Mouse (Mus musculus) kidney, adult 11 months (tissue): ENCODE data around the gene Fam162a.
"Not testable (repeated sequence)": the region's sequence is repeated elsewhere in the genome, so short reads cannot be mapped to it uniquely, and the experiment has no call there.

Experiments
- DNase-seq: peaks from one replicate; pipeline ENCODE4 v3.0.0; 2022

Fam162a gene

GRCm38 (mm10) chr16:36071450-36072379 is at the start of gene Fam162a, which contains the start of gene Ccdc58:
TSS of gene Fam162a (minus strand) at chr16:36071594.
TSS of gene Ccdc58 (plus strand) at chr16:36071685.
- peak; percentile 91 for DNase-seq

DNA sequence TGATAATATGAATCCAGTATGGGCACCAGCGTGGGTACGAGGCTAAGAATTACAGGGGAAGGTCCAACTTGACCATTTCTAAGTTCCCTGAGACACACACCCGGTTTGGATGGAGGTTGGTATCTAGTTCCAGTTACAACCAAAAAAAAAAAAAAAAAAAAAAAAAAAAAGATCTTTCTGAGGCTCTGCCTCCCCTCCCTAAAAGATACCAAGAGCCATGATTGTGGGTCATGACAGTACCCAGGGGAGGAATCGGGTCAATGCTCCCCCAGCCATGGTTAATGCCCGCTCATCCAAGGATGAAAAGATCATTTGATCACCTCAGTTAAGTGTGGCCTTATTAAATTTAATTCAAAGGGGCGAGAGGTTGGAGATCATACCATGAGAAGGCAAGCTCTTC is 44.4 kb upstream of the Fam162a start:
- not testable (repeated sequence) for DNase-seq

DNA sequence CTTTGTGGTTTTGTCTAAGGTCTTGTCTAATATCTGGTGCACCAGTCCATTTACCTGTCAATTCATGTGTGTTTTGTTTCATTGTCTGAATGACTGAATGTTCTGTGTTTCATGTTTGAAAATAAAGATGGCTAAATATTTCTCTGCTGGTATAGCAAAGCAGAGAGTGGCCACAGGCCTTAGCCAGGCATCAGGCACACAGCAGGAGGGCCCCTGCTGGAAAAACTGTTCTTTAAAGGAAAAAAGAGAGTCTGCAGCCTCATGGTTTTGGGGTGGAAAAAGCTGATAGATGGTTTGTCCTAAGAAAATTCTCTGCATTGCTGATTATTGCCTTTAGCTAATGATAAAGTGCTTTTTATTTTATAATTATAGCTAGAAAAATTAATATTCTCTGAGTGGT is 40.1 kb upstream of the Fam162a start:
- DNase-seq: not testable (repeated sequence)

GRCm38 (mm10) chr16:36102211-36102610 is 30.8 kb upstream of the Fam162a start:
- DNase-seq: no peak

DNA sequence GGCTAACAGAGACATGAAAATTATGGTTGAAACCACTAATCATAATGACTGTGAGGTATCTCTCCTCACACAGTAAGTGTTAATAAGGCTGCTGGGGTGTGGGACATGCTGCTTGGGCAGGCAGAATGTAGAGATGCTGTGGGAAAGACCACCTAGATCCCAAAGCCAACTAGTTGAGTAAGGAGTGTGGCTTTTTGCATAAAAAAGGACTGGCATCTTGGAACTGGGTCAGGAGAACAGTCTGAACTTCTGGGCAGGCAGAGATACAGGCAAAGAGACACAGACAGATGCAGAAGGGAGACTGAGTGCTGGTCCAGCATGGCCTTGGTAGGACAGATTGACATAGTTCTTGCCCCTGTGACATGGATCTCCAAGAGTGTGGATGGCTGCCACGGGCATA is 30.1 kb upstream of the Fam162a start:
- no peak for DNase-seq

DNA sequence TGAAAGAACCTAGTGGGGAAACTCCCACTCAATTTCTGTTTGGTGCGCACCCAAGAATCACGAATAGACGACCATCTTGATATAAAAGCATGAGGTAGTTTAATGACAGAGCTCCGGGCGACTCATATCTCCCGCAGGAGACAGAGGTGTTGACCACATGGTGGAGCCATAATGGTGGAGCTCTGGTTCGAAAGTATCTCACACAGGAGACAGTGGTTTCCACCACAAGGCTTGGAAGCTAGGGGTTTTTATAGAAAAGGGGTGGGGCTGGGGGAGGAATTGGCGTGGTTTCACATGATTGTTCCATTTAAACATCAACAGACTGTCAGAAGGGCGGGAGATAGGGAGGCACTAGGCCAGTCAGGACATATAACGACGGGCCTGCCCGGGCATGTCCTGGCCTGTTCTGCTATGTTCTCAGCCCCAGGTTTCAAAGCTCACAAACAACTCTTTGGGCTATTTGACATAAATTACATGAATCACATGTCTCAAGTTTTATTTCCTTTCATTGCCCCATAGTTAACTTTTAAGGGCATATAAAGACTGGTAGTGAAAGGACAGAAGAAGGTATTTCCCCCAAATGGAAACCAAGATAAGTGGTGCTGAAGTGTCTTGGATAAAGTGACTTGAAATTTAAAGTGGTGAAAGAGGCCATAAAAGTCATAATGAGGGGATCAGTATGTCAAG is 26.6 kb upstream of the Fam162a start:
- not testable (repeated sequence) for DNase-seq

GRCm38 (mm10) chr16:36094079-36094478 is 22.7 kb upstream of the Fam162a start:
- no peak for DNase-seq

DNA sequence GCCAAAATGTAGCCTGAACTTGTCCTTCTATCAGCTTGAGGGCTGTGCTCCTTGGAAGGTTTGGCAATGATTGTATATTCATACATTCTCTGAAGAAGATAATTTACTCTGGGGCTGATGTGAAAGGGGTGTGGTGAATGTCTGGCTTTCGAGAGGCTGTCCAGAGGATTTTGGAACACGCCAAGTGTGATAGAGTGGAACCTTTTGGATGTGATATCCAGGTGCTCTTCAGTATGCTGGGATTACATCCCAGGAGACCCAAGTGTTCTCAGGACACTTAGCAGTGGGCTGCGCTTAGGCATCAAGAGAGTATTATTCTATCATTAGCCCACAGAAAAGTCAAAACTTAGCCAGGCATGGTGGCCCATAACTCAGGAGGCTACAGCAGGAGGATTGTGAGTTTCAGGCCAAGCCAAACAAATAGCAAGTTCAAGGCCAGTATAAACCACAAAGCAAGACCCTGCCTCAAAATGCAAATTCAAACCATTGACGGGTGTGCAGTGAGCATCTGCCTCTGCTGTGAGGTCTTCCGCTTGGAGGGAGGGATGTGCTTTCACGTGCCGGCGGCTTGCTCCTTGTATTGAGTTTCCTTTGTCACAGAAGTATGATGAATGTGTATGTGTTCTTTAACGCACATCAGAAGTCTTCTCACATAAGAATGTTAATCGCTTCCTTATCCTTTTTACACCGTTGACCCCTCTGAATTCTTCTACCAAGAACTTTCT is 19.6 kb upstream of the Fam162a start:
- DNase-seq: no peak

DNA sequence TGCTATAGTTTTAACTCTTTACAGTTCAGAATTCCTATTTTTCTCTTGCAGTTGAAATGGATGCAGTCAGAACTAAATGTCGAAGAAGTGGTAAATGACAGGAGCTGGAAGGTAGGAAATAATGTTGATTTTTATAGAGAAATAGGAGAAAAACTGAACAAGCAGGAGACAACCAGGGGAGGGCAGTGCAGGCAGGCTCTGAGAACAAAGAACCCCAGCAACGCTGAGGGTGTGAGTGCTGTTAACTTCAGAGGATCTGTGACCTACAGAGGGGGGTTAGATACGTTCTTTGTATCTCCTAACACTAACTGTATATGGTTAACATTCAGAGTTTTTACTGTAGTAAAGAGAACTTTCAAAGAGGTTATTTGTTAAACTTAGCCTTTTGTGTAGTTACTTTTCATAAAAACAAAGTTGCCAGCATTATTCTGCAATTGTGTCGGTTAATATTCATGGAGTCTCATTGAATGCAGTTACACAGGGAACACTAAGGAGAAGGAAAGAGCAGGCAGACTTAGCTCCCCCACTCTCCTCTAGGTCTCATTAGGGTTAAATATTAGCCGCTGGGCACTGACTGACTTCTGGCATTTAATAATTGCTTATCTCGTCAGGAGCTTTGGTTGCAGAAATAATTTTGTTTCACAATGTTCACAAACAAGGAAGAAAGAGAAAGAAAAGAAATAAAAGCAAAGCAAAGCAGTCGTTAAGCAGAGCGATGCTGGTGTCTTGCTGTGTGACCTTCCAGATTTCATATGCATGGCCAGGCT is 18.6 kb upstream of the Fam162a start:
- DNase-seq: peak; percentile 51

DNA sequence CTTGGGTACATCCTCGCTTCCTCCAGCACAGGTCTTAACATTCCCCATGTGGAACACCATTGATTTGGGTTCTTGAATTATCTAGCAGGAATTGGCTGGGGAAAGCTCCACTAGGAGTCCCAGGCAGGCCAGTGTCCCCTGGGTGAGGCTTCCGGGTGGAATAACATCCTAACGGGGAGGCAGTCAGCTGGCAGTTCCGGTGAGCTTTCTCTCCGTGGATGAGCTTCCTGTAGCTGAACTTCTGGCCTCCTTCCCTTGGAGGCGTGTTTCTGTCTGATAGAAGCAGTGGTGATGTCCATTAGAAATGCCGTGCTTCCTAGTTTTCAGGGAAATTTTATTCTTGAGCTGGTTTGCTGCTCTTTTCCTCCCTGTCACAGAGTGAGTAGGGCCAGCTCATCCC is 17.7 kb upstream of the Fam162a start:
- peak; percentile 32 for DNase-seq

DNA sequence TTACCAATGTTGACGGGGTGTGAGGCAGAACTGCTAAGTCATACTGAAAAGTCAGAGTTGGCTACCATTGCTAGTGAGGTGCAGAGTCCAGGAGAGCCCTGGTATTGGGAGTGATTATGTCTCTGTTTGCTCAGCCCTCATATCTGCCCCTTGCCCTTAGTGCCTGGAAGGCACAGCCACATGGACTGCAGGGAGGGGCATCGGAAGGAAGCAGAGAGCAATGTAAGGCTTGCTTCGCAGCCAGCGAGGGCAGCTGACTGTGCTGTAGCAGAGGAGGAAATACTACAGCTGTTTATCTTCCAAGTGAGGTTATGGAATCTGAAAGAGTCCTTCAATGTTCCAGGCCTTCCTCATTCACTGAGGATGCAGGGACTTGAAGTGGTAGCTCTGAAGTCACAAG is 16.5 kb upstream of the Fam162a start:
- DNase-seq: peak; percentile 49

GRCm38 (mm10) chr16:36079916-36080315 is 8.5 kb upstream of the Fam162a start:
- no peak for DNase-seq

- DNase-seq: no peak
Observed at GRCm38 (mm10) chr16:36074772-36075171, 3.4 kb upstream of the Fam162a start.

GRCm38 (mm10) chr16:36072410-36073011 is 1.1 kb upstream of the Fam162a start:
- no peak for DNase-seq

DNA sequence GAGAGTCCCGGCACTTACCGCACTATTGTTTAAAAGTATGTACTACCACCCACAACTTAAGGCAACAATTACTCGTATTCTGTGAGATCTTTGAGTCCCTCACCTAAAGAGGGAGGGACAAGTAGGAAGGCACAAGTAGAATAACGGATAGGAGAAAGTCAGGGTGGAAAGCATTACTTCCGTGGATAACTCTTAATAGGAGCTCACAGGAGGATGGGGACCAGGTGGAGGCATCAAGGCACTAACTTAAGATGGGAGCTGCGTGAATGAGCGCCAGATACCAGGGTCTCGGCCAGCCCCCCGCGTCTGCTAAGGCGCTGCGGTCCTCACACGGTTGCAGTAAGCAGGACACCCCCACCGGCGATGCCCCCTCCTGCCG is 334 bp downstream of the Fam162a start:
- DNase-seq: no peak

- no peak for DNase-seq
Observed at GRCm38 (mm10) chr16:36069819-36070575, 1.4 kb downstream of the Fam162a start.

DNA sequence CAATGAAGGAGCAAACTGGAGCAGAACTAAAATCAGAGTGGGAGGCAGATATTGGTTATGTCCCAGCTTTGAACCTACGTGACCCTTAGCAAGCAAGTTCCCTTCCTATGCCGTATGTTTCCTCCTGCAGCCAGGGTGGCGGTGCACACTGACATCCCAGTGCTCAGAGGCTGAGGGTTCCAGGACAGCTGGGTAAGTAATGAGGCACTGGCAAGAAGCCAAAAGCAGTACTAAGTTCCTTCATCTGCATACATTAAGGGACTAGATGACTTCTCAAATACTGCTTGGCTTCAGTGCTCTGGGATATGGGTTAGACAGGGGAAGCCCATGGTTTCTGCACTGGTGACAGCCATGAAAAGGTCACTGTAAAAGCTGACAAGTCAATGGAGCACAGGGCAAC is 3.0 kb downstream of the Fam162a start:
- no peak for DNase-seq

DNA sequence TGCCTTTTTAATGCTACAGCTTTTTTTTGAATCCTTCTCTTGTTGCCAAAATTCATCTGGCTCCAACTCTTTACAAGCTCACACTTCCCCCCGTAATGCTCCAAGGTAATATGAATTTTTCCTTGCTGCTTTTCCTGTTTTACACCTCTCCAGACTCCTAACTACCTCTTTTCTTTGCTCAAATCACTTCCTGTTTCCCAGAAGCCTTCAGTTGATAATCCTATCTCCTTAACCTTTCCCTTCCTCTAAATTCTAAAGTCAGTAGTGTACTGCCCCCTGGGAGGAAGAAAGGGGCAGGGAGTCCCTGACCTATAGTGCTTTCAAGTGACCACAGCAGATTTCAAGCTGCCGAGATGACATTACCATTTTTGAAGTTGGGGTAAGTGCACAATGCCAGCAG is 3.7 kb downstream of the Fam162a start:
- no peak for DNase-seq

DNA sequence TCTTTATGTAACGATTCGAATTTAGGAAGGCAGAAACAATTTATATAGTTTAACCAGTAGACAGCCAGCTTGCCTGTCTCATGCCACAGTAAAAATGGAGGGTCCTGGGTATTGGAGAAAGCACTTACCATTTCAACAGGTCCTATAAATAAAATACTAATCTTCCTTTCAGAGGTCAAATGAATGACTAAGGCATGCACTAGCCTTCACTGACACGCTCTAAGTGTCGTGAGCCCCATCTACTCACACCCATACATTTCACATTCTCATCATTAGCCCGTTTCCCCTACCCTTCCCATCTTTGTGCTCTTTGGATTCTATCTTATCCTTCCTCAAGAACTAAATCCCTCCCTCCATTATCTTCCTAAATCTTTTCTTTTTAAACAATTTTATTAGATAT is 6.5 kb downstream of the Fam162a start:
- DNase-seq: no peak

DNA sequence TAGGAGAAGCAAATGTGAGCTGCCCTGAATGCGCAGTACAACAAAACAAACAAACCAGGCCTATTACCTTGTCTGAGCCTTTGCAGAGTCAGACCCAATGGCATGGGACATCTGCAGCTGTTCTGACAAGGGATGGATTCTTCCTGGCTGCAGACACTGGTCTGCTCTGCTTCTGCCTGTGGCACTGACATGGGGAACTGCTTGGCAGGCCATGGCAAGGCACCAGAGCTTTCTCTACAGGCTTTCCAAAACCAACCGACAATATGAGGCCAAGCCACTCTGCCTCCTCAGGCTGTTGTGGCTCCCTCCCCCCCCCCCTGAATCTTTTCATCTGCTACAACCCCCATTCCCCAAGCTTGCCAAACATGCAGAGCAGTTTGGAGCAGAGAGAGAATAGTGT is 8.1 kb downstream of the Fam162a start:
- no peak for DNase-seq

- DNase-seq: not testable (repeated sequence)
Observed at GRCm38 (mm10) chr16:36062534-36062933, 8.9 kb downstream of the Fam162a start.
